Comparison of ENCODE assay signal across 27 mouse cellular contexts in the genomic region with DNA sequence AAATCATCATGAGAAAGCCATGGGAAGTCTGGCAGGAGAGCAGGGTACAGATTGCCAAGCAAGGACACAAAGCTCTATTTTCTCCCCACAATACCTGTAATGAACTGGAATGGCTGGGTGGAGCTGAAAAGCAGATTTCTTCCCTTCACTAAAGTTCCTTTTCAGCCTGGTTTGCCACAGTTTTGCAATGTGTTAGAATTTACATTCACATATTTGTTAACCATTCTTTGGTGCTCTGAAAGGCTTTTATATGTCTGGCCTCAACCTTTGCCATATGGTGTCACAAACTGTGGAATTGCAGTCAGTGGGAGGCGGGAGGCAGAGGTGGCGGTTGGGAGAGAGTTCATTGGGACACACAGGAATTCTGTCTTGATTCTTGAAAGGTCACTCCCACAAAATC.
DNase-seq lines count a peak whose midpoint lies in the region; ATAC-seq lines count a peak whose summit lies in the region.
"Had no signal": no experiment of that assay in that cellular context is flagged by ENCODE, and none has a peak within 500 bp of the region (broad histone marks: within the 10 kb centered on the region; RNA-seq: fewer than 3 reads in every experiment).

No protein-coding gene starts in this region.

- no peaks in the 10 kb centered on the region for H3K9me3 ChIP-seq in midbrain, embryonic 11.5 days (ENCODE audit: control insufficient read depth, low read length)
- H3K9me3 ChIP-seq in midbrain, embryonic 13.5 days: no peaks in the 10 kb centered on the region
- no peaks in the 10 kb centered on the region for H3K9me3 ChIP-seq in forebrain, embryonic 12.5 days
- no peaks in the 10 kb centered on the region for H3K9me3 ChIP-seq in hindbrain, embryonic 13.5 days
- H3K9me3 ChIP-seq: heart, embryonic 13.5 days; liver, embryonic 12.5 days; midbrain, embryonic 15.5 days; neural tube, embryonic 13.5 days had no signal

- no peak overlapping the region for H3K4me2 ChIP-seq in midbrain, embryonic 11.5 days
- H3K4me2 ChIP-seq in midbrain, embryonic 13.5 days (replicated peaks): no peak overlapping the region
- no peak overlapping the region for H3K4me2 ChIP-seq in forebrain, embryonic 12.5 days
- no peak overlapping the region for H3K4me2 ChIP-seq in hindbrain, embryonic 13.5 days
- H3K4me2 ChIP-seq: heart, embryonic 13.5 days; liver, embryonic 12.5 days; midbrain, embryonic 15.5 days; neural tube, embryonic 13.5 days had no signal

- H3K4me1 ChIP-seq in midbrain, embryonic 11.5 days (ENCODE audit: control insufficient read depth, insufficient read depth, low read length): peaks cover 10% of the 10 kb centered on the region
- peaks cover 27% of the 10 kb centered on the region for H3K4me1 ChIP-seq in midbrain, embryonic 13.5 days (replicated peaks)
- peaks cover 29% of the 10 kb centered on the region for H3K4me1 ChIP-seq in forebrain, embryonic 12.5 days
- peaks cover 24% of the 10 kb centered on the region for H3K4me1 ChIP-seq in hindbrain, embryonic 13.5 days (replicated peaks)
- H3K4me1 ChIP-seq: heart, embryonic 13.5 days; liver, embryonic 12.5 days had no signal

- no peak overlapping the region for H3K27ac ChIP-seq in midbrain, embryonic 11.5 days (ENCODE audit: low read depth, low read length)
- no peak overlapping the region for H3K27ac ChIP-seq in midbrain, embryonic 13.5 days
- H3K27ac ChIP-seq in forebrain, embryonic 12.5 days: no peak overlapping the region
- H3K27ac ChIP-seq in hindbrain, embryonic 13.5 days: no peak overlapping the region
- H3K27ac ChIP-seq: heart, embryonic 13.5 days; kidney, postnatal 0 days; liver, embryonic 12.5 days; midbrain, embryonic 15.5 days; neural tube, embryonic 13.5 days had no signal

- H3K9ac ChIP-seq in midbrain, embryonic 11.5 days (ENCODE audit: low read length): no peak overlapping the region
- no peak overlapping the region for H3K9ac ChIP-seq in midbrain, embryonic 13.5 days (replicated peaks)
- H3K9ac ChIP-seq in forebrain, embryonic 12.5 days: no peak overlapping the region
- no peak overlapping the region for H3K9ac ChIP-seq in hindbrain, embryonic 13.5 days
- H3K9ac ChIP-seq: heart, embryonic 13.5 days; liver, embryonic 12.5 days; liver, postnatal 0 days; midbrain, embryonic 15.5 days; neural tube, embryonic 13.5 days had no signal

- peaks cover 4% of the 10 kb centered on the region; the same call in 1 of the 2 replicates for H3K27me3 ChIP-seq in midbrain, embryonic 11.5 days (ENCODE audit: control insufficient read depth, insufficient read depth, low read length)
- peaks cover 29% of the 10 kb centered on the region for H3K27me3 ChIP-seq in midbrain, embryonic 13.5 days
- peaks cover 12% of the 10 kb centered on the region for H3K27me3 ChIP-seq in forebrain, embryonic 12.5 days
- H3K27me3 ChIP-seq in hindbrain, embryonic 13.5 days: 0 out of 2 replicates have a peak, but pooled peaks cover 6% of the 10 kb centered on the region
- H3K27me3 ChIP-seq: heart, embryonic 13.5 days; liver, embryonic 12.5 days; midbrain, embryonic 15.5 days had no signal

- 0 out of 2 replicates have a peak, but pooled peaks have one; percentile 15 for ATAC-seq in midbrain, embryonic 11.5 days (ENCODE audit: low FRiP score)
- no peak for ATAC-seq in midbrain, embryonic 13.5 days
- peak; percentile 47 for ATAC-seq in forebrain, embryonic 12.5 days (ENCODE audit: low FRiP score)
- peak; percentile 40; the same call in 1 of the 2 replicates for ATAC-seq in hindbrain, embryonic 13.5 days (ENCODE audit: low FRiP score)
- ATAC-seq: liver, embryonic 12.5 days; liver, postnatal 0 days; midbrain, embryonic 15.5 days had no signal

- no peak overlapping the region for H3K4me3 ChIP-seq in midbrain, embryonic 11.5 days (ENCODE audit: low read depth, low read length)
- H3K4me3 ChIP-seq in midbrain, embryonic 13.5 days (replicated peaks): no peak overlapping the region
- H3K4me3 ChIP-seq in forebrain, embryonic 12.5 days (replicated peaks): no peak overlapping the region
- H3K4me3 ChIP-seq in hindbrain, embryonic 13.5 days: no peak overlapping the region
- H3K4me3 ChIP-seq: heart, embryonic 13.5 days; liver, embryonic 12.5 days; midbrain, embryonic 15.5 days; neural tube, embryonic 13.5 days had no signal

- WGBS in midbrain, embryonic 11.5 days: 39% methylated on average over 2 of the region's 2 CpGs
- 43% methylated on average over 2 of the region's 2 CpGs for WGBS in midbrain, embryonic 13.5 days
- WGBS in forebrain, embryonic 12.5 days: 20% methylated on average over 2 of the region's 2 CpGs
- WGBS in hindbrain, embryonic 13.5 days: 38% methylated on average over 2 of the region's 2 CpGs

- DNase-seq in embryo, embryonic 10 days (ENCODE audit: low spot score): peak; percentile 59
- DNase-seq in embryo, embryonic 9.5 days (ENCODE audit: extremely low spot score): no peak
- no peak for DNase-seq in midbrain, embryonic 11.5 days (ENCODE audit: low spot score, missing footprints)
- DNase-seq in frontal cortex, postnatal 36 days (ENCODE audit: low spot score in 2 of 2): no peak
- no peak for DNase-seq in cerebellum, adult 11 months
- DNase-seq: adrenal gland, postnatal 10 days; cerebellum, adult 11-12 months; cerebellum, adult 9-11 months; gastrocnemius, postnatal 10 days; heart, postnatal 10 days; kidney, adult 2 months; kidney, postnatal 4 days; layer of hippocampus, postnatal 36 days; left cerebral cortex, postnatal 4 days; liver, postnatal 0 days; lung, postnatal 36 days; thymus, adult 2 months; thymus, postnatal 36 days had no signal

- H3K36me3 ChIP-seq in midbrain, embryonic 11.5 days (ENCODE audit: control insufficient read depth, insufficient read depth, low read length): no peaks in the 10 kb centered on the region
- no peaks in the 10 kb centered on the region for H3K36me3 ChIP-seq in midbrain, embryonic 13.5 days
- no peaks in the 10 kb centered on the region for H3K36me3 ChIP-seq in forebrain, embryonic 12.5 days (replicated peaks)
- no peaks in the 10 kb centered on the region for H3K36me3 ChIP-seq in hindbrain, embryonic 13.5 days
- H3K36me3 ChIP-seq: G1E; heart, embryonic 13.5 days; liver, embryonic 12.5 days; midbrain, embryonic 15.5 days; neural tube, embryonic 13.5 days had no signal
